Mouse (Mus musculus) frontal cortex, adult (tissue): ENCODE results near the gene Slc2a10.
"Not testable (repeated sequence)": the region's sequence is repeated elsewhere in the genome, so short reads cannot be mapped to it uniquely, and the experiment has no call there.

ENCODE experiments used
- ATAC-seq: cut with Nextera tagmentation; 2 replicates; pipeline ENCODE4 v1.9.2; 2017; ENCODE audit warnings: mild to moderate bottlenecking, moderate library complexity, mixed read lengths; ENCODE audit not compliant: low TSS enrichment

Slc2a10 gene

GRCm38 (mm10) chr2:165498816-165499215 is 4.8 kb upstream of the Slc2a10 start:
- no peak for ATAC-seq

- no peak for ATAC-seq
Observed at GRCm38 (mm10) chr2:165509686-165510085, 6.1 kb downstream of the Slc2a10 start.

- peak; percentile 89 for ATAC-seq
Observed at GRCm38 (mm10) chr2:165510466-165510865, 6.9 kb downstream of the Slc2a10 start.

GRCm38 (mm10) chr2:165510914-165511458 is 7.4 kb downstream of the Slc2a10 start:
- ATAC-seq, result peak; percentile 66; the same call in 1 of the 2 replicates

GRCm38 (mm10) chr2:165511530-165511929 is 7.9 kb downstream of the Slc2a10 start:
- not testable (repeated sequence) for ATAC-seq

- ATAC-seq, result peak; percentile 18; the same call in 1 of the 2 replicates
Observed at GRCm38 (mm10) chr2:165512426-165512825, 8.8 kb downstream of the Slc2a10 start.

GRCm38 (mm10) chr2:165512870-165513600 is 9.4 kb downstream of the Slc2a10 start:
- ATAC-seq, result no peak

- no peak for ATAC-seq
Observed at GRCm38 (mm10) chr2:165515178-165515728, 11.7 kb downstream of the Slc2a10 start.

GRCm38 (mm10) chr2:165525609-165526008 is 22.0 kb downstream of the Slc2a10 start:
- no peak for ATAC-seq

GRCm38 (mm10) chr2:165529106-165529505 is 25.5 kb downstream of the Slc2a10 start:
- ATAC-seq, result peak; percentile 62; the same call in 1 of the 2 replicates

GRCm38 (mm10) chr2:165533789-165534188 is 30.2 kb downstream of the Slc2a10 start:
- ATAC-seq, result no peak

GRCm38 (mm10) chr2:165540975-165541374 is 37.4 kb downstream of the Slc2a10 start:
- ATAC-seq, result no peak

GRCm38 (mm10) chr2:165542939-165543669 is 39.5 kb downstream of the Slc2a10 start:
- no peak for ATAC-seq

GRCm38 (mm10) chr2:165543670-165544016 is 40.1 kb downstream of the Slc2a10 start:
- ATAC-seq, result no peak

- ATAC-seq, result no peak
Observed at GRCm38 (mm10) chr2:165545687-165546086, 42.1 kb downstream of the Slc2a10 start.

- no peak for ATAC-seq
Observed at GRCm38 (mm10) chr2:165546341-165546740, 42.8 kb downstream of the Slc2a10 start.

- ATAC-seq, result no peak
Observed at GRCm38 (mm10) chr2:165547410-165547809, 43.8 kb downstream of the Slc2a10 start.

GRCm38 (mm10) chr2:165548627-165549026 is 45.0 kb downstream of the Slc2a10 start:
- ATAC-seq, result no peak

- ATAC-seq, result not testable (repeated sequence)
Observed at GRCm38 (mm10) chr2:165550410-165550809, 46.8 kb downstream of the Slc2a10 start.

- no peak for ATAC-seq
Observed at GRCm38 (mm10) chr2:165554066-165554465, 50.5 kb downstream of the Slc2a10 start.

GRCm38 (mm10) chr2:165557278-165557677 is 53.7 kb downstream of the Slc2a10 start:
- ATAC-seq, result no peak

- ATAC-seq, result no peak
Observed at GRCm38 (mm10) chr2:165558916-165559315, 55.3 kb downstream of the Slc2a10 start.
